8 mouse cellular contexts compared by ENCODE assay signal in the genomic region with DNA sequence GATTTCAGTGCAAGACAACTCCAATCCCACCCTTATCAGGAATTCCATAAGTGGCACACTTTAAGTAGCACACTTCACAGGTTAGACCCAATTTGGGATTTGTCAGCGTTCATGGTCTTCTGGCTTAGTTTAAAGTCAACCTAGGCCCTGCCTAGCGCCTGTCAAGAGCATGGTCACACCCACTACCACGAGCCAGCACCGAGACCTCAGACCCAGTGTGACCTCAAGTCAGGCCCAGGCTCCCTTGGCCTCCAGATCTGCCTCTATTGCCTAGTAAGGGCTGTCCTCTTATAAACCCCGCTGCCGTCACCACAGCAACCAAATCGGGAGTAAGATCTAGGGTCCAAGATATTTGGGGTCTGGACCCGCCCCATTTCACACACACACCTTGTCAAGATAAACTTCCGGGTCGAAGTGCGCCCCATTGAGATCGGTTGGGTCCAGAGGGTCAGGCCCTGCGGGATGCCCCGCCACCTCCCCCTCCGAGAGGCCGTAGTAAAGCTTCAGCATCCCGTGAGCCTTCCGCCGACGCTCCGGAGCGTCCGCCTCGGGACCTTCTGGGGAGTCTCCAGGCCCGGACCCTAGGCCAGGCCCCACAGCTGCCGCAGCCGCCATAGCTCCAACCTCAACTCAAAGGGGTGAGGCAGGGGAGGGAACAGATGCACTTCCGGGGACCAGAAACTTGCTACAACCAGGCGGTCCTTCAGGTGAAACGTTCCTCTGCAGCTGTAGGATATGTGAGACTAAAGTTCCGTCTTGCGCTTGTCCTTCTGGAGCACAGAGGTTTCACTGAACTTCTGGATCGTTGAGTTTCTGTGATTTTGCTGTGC. TPM values are rescaled to one million over a fixed set of nuclear protein-coding genes. Genes with fewer than 3 reads are reported as not detected.
DNase-seq lines count a peak whose midpoint lies in the region; ATAC-seq lines count a peak whose summit lies in the region.

Gene Vps51 (minus strand): TSS at position 668 of the 830 bp plus-strand sequence.

- H3K27ac ChIP-seq in hindbrain, embryonic 15.5 days (replicated peaks) = peak within 1 kb of the TSS; percentile 89

- WGBS in hindbrain, embryonic 15.5 days = under 1% methylated on average over 33 of the region's 33 CpGs

- ATAC-seq in hindbrain, embryonic 15.5 days (ENCODE audit: low FRiP score, low read depth) = peak; percentile 90

- H3K4me2 ChIP-seq in hindbrain, embryonic 15.5 days = peak within 1 kb of the TSS; percentile 90

- peaks cover 20% of the 10 kb centered on the region for H3K4me1 ChIP-seq in hindbrain, embryonic 15.5 days (replicated peaks)

- H3K4me3 ChIP-seq in hindbrain, embryonic 15.5 days = peak within 1 kb of the TSS; percentile 82

- peaks cover 26% of the 10 kb centered on the region for H3K36me3 ChIP-seq in hindbrain, embryonic 15.5 days

- peak; percentile 96 for DNase-seq in ZHBTc4 (ENCODE audit: low read depth, low spot score)
- DNase-seq in cerebellum, postnatal 4 days (ENCODE audit: low spot score in 2 of 2) = peak; percentile 63 to 83
- peak; percentile 90 for DNase-seq in gastrocnemius, adult 18-20 months (ENCODE audit: low spot score)
- peak; percentile 76 for DNase-seq in left cerebral cortex, adult 11 months (ENCODE audit: low spot score)
- peak; percentile 89 to 92 for DNase-seq in lung, postnatal 4 days
- DNase-seq in retina, postnatal 1 day = peak; percentile 96
- peak; percentile 86 for DNase-seq in thymus, postnatal 4 days

- no peaks in the 10 kb centered on the region for H3K27me3 ChIP-seq in hindbrain, embryonic 15.5 days

- no peaks in the 10 kb centered on the region for H3K9me3 ChIP-seq in hindbrain, embryonic 15.5 days

- H3K9ac ChIP-seq in hindbrain, embryonic 15.5 days = peak within 1 kb of the TSS; percentile 72

RNA-seq across cellular contexts. Expression of gene Vps51, which starts in this region (rescaled TPM):
- total RNA-seq in gastrocnemius, adult 18-20 months (2021) = 10 to 100 TPM; 17.5 to 23.8 TPM
- polyA plus RNA-seq in hindbrain, embryonic 15.5 days (2015; fragmentation: Nextera tagmentation; extraction: Ambion mirVana) = 84.8 and 94.0 TPM in 2 replicates

Comparison
In these comparisons a context has a peak if more than half of its experiments do, and no peak if none do; other contexts are left out.
1. Peak in every context shown above with its lines: DNase-seq, ATAC-seq, H3K4me3 ChIP-seq and H3K27ac ChIP-seq.